Mouse (Mus musculus) kidney, adult 11 months (tissue): ENCODE measurements at regions not wholly inside any gene's neighbourhood (a gene's known extent, or its start where the extent isn't known, plus 50 kb on each side); places are given as distances from the start of the nearest gene placed in this dataset.

Experiments
- DNase-seq: peaks from one replicate; pipeline ENCODE4 v3.0.0; 2022

DNA sequence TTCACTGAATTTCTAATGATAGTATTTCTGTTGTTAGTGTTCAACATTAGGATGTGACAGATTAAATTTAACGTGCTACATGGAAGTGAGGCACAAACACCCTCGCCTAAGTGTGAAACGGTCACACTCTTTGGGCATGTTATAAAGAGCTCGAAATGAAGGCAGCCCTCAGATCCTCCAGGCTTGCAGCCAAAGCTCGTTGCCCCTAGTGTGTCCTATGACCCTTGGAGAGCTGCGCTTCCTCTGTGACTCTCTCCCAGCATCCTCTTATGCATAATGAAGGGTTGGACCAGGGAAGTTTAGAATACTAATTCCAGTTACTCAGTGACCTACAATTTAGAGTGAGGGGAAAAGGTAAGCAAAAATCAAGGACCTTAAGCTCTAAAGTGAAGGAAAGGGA lies 92.4 kb upstream of the Spred1 start:
- peak; percentile 23 for DNase-seq

DNA sequence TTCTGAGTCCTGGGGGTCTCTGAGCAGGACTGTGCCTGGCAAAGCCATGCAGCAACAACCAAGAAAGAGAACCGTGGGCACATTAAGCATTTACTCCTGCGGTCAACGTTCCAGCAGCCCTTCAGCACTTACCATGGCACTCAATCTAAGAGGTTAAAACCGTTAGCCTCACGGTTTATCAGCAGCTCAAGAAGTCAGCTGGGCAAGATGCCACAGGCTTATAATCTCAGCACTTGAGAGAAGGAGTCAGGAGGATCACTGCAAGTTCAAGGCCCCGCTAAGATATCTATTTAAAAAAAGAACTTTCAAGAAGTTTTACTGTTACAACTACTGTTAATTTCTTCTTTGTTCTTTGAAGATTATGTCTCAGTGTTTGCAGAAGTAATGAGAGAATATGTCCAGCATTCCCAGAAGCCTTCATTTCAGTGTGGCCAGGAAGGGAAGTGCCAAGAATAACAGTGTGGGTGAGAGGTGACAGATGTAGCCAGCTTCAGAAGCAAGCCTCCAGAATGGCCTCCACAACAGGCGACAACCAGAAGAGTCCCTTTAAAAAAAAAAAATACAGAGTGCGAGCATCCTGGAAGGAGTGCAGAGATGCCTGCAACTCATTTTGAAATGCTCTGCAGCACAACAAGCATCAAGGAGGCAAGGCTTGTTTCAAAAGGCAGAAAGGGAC lies 84.8 kb upstream of the Spred1 start:
- DNase-seq, result peak; percentile 10

DNA sequence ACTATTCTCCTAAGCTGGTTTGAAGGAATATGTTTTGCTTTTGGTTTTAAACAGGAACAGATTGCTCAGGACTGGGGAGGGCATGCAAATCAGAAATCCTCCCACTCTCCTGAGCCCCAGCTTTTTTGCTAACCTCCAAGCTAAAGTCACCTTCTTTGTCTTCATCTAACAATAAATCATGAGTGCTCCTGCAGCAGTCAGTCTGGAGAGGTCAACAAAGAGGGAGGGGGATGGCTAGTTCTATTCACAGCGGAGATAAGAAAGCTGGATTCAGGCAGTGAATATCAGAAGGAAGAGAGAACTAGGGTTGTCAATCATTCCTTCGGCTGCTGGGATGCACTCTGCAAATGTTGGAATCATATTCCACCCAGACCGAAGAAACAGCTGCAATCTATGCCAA lies 81.0 kb upstream of the Spred1 start:
- DNase-seq, result no peak

DNA sequence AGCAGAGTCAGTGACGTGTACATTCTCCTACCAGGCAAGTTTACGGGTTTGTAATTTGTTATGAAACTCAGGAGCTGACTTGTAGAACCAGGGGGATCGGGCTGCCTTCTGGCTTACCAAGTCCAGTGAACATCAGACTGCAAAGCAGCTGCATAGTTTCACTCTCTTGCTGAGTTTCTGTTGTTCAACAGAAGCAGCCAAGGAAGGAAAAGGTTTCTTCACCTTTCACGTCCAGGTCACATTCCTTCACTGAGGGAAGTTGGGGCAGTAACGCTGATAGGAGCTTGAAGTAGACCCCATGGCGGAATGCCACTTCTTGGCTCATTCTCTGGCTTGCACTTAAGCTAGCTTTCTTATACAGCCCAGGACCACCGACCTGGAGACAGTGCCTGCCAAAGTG lies 77.3 kb upstream of the Spred1 start:
- no peak for DNase-seq

GRCm38 (mm10) chr2:117048290-117048730 lies 72.9 kb upstream of the Spred1 start:
- no peak for DNase-seq

GRCm38 (mm10) chr2:117050061-117050460 lies 71.1 kb upstream of the Spred1 start:
- no peak for DNase-seq

DNA sequence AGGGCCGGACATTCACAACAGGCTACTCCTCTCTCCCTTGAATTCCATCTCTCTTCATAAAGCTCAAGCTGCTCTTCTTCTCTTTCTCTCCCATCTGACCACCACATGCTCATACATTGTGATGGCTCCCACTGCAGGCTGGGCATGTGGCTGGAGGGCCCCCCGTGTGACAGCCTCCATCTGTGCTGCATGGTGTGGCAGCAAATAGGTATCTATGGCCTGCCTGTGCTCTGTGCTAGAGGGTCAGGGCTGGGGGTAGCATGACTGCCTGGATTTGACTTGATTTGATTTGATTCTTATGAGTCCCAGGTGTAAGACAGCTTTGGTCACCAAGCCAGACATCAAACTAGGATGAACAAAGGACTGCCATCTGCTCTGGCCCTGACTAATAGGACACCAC lies 57.0 kb upstream of the Spred1 start:
- no peak for DNase-seq

DNA sequence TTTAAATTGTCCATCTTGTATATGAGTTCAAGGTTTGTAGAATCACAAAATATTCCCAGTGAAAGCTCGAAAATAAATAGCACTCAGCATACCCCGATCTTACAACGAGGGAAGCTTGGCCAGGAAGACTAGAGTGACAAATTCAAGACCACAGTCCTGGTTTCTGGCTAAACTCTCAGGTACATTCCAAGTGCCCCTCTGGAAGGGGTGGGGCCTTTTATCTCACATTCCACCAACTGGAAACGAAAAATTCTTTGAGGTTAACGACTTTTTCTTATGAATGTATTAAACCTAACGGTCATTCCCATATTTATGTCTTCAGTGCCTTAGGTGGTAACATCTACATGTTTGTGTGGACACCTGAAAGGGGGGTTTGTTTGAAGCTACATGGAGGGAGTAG lies 50.8 kb upstream of the Spred1 start:
- DNase-seq, result no peak

GRCm38 (mm10) chr2:117071098-117071497 lies 50.1 kb upstream of the Spred1 start:
- no peak for DNase-seq
